Mouse (Mus musculus) gastrocnemius, postnatal 4 days (tissue): ENCODE measurements around the gene Cd101. TPM values are rescaled to one million over a fixed set of nuclear protein-coding genes. Genes with fewer than 3 reads are reported as not detected.

ENCODE experiments used
- DNase-seq, 2 experiments: peaks; one replicate each; pipeline ENCODE4 v3.0.0; 2021 to 2022; ENCODE audit warnings: low spot score in 2 of 2, mixed read lengths in 2 of 2
- total RNA-seq, 2 experiments: library from RNA; stranded (reverse); gene quantifications; 2 replicates each; pipeline ENCODE4 v1.2.3; 2021

Cd101 gene
- total RNA-seq, 2 experiments from 2014 or later = 0.57 to 0.91 TPM

- DNase-seq = no peak
Measured at GRCm38 (mm10) chr3:101044686-101045085, 15.3 kb upstream of the Cd101 start.

GRCm38 (mm10) chr3:101041997-101042396, 12.6 kb upstream of the Cd101 start:
- no peak for DNase-seq

DNA sequence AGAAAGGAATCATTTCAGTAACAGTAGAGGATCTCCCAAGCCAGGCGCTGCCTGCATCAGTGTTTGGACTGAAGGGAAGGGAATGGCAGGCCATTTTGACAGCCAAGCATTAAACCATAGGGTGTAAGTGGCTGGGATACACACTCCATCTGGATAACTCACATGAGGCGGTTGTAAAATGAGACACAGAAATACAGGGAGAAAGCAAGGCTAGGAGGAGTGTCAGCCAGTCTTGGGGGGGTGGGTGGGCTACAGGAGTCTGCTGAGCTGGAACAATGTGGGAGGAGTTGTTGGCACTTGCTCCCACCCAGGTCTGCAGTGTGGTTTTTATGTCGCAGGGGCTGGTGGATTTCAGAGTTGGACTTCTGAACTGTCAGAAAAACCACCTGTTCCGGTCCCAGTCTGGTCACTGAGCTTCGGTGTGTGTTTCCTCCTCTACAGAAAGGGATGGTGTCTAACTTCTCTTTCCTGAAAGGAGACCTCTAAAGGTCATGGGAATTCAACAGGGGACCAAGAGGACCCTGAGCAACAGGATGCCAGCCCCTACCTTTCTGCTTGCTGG, 8.7 kb upstream of the Cd101 start:
- no peak for DNase-seq

DNA sequence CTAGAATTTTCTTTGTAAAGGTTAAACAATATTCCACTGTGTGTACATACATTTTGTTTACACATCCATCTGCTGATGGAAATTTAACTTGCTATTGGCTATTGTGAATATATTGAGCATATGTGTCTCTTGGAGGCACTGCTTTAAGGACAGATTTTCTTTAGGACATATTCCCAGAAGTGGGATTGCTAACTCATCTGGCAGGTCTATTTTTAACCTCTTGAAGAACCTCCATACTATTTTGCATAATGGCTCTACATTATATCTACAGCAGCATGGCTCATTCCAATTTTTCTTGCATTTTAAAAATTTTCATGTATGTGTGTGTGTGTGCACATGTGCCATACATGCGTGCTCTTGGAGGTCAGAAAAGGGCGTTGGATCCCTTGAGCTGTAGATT, 6.6 kb upstream of the Cd101 start:
- no peak for DNase-seq

DNA sequence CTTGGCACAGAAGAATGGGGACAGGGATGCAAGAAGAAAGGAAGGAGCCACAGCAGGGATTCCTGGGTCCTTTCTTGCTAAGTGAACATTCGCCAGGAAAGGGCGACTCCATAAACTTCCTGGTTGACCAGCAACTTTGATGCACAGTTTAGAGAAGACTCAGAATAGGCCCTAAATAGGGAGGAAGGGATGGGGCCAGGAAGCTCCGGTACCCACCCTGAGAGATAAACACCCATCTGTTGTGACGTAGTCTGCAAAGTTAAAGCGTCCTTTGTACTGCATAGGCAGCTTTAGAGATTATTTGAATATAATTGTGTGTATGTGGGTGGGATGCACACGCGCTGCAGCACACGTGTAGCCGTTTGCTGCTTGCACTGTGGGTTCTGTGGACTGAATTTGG, 5.2 kb upstream of the Cd101 start:
- no peak for DNase-seq

DNA sequence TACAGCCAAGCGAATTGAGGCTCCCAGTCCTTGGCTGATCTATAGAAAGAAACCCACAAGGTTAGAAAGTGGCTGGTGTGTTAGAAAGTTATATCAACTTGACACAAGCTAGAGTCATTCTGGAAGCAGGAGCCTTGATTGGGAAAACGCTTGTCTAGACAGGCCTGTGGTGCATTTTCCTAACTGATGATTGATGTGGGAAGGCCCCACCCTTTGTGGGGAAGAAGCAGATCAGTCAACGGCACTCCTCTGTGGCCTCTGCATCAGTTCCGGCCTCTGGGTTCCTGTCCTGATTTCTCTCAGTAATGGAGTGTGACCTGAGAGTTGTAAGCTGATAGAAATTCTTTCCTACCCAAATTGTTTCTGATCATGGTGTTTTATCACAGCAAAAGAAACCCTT, 4.3 kb upstream of the Cd101 start:
- DNase-seq = no peak

- DNase-seq = no peak
Measured at GRCm38 (mm10) chr3:101031456-101032142, 2.2 kb upstream of the Cd101 start.

GRCm38 (mm10) chr3:101030630-101031029, 1.3 kb upstream of the Cd101 start:
- no peak for DNase-seq

DNA sequence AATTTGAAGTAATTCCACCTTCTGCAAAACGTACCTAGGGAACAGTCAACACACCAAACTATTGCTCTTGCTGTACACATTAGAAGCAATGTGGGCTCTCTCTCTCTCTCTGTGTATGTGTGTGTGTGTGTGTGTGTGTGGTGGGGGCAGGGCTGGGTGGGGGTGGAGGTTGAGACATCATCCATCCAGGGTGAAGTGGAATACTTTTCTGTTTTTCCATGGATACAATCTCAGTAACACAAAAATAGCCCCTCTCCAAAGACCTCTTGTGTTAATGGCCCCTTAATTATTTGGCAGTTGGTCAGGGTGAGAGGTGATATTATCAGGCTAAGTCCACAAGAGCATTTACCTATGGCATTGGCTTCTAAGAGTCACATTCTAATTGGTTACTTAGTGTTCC, 2.6 kb downstream of the Cd101 start:
- no peak for DNase-seq

- no peak for DNase-seq
Measured at GRCm38 (mm10) chr3:101022967-101023366, 6.4 kb downstream of the Cd101 start.

DNA sequence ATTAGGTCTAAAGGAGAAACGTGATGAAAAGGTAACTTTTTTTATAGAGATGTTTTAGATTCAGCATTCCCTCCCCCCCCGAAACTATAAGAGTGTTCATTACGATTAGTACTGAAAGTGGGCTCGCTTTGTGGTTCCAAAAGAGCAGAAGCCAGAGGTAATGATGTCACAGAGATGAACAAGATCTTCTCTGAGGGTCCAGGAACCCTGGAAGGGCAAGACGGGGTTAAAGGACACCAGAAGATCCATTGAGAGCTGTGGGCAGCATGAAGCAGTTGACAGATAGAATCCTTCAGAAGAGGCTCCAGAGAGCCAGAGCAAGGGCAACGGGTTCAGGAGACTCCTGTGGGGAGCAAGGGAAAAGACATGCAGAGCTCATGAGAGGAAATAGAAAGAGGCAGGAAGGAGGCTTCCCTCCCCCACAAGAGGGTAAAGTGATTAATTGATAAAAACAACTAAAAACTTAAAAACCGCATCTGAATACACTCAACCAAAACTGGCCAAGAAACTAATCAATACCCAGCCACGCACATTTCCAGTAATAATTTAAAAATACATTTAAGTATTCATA, 7.8 kb downstream of the Cd101 start:
- DNase-seq = no peak

- DNase-seq = no peak
Measured at GRCm38 (mm10) chr3:101021073-101021472, 8.3 kb downstream of the Cd101 start.

GRCm38 (mm10) chr3:101018494-101018893, 10.9 kb downstream of the Cd101 start:
- no peak for DNase-seq

GRCm38 (mm10) chr3:101016050-101016449, 13.3 kb downstream of the Cd101 start:
- DNase-seq = no peak

DNA sequence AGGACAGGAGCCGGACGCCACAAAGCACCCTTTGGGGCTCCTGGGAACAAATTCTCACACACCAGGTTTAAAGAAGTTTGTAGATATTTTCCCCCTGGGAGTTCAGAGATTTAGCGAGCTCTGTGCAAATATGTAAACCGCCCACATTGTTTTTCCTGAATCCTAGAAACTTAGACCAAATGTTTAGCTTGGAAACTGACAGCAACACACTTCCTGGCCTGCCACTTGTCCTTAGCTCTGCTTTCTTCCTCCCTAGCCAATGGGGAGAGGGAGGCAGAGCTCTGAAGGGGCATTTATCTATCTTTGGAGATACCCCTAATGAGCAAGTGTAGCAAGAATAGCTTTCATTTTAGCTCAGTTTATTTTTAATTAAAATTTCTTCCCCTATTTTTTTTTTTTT, 14.1 kb downstream of the Cd101 start:
- DNase-seq = no peak

GRCm38 (mm10) chr3:101013536-101013935, 15.8 kb downstream of the Cd101 start:
- no peak for DNase-seq

- no peak for DNase-seq
Measured at GRCm38 (mm10) chr3:101013005-101013404, 16.4 kb downstream of the Cd101 start.

DNA sequence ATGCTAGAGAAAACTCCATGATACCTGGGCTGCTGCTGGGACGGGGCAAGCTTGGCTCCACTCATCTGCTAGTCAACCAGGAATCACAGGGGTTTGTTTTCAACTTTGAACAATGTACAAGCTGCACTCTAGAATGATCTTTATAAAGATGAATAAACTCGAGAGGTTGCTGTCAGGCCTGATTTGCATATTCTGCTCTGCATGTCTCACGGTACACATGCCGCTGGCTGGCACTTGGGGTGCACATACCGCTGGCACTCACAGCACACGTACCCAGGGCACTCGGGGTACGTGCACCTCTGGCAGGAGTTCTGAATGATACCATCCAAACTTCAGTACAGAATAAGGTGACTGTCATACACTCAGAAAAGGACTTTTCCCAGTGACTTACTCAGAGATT, 16.8 kb downstream of the Cd101 start:
- DNase-seq = no peak

GRCm38 (mm10) chr3:101012131-101012571, 17.2 kb downstream of the Cd101 start:
- peak in 1 of 2 experiments; percentile 24 for DNase-seq

- no peak for DNase-seq
Measured at GRCm38 (mm10) chr3:101011203-101011600, 18.2 kb downstream of the Cd101 start.

DNA sequence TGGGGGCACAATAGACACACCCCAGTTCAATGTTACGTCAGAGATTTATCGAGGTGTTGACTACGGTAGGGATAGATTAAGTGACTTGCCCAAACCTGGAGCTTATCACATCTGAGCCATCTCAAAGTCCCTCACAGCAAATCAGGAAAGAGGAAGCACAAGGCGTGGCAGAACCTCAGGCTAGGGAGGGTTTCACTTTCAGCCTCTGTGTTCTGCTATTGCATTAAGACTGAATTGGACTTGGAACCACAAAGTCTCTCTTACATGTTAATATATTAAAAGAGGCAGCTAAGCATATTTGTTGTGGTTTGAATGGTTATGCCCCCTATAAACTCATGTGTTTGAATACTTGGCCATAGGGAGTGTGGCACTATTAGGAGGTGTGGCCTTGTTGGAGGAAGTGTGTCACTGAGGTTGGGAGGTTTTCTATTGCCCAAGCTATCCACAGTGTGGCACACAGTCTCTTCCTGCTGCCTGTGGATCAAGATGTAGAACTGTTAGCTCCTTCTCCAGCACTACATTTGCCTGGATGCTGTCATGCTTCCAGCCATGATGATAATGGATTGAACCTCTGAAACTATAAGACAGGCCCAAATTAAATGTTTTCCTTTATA, 18.7 kb downstream of the Cd101 start:
- no peak for DNase-seq

- DNase-seq = no peak
Measured at GRCm38 (mm10) chr3:101007112-101007782, 22.1 kb downstream of the Cd101 start.
